Mouse (Mus musculus): ENCODE data around the gene Olfr1555-ps1.
"Not testable (repeated sequence)": the region's sequence is repeated elsewhere in the genome, so short reads cannot be mapped to it uniquely, and the experiment has no call there.

- TF ChIP-seq CTCF, EP300 (IDR thresholded peaks at IDR 0.05; ENCODE audit: low read depth): not testable (repeated sequence)
These were observed at the start of gene Olfr1555-ps1 for GRCm38 (mm10) chr19:12170062-12170599.
